Mouse (Mus musculus) bone marrow macrophage, adult 2 months (primary cell): ENCODE measurements around the gene Map7.

ENCODE experiments used
- CTCF ChIP-seq: IDR thresholded peaks from 2 replicates; pipeline ENCODE4 v1.5.1; 2012; ENCODE audit warnings: low read depth, mild to moderate bottlenecking, low read length, moderate library complexity
- POLR2A ChIP-seq: IDR thresholded peaks from 2 replicates; pipeline ENCODE4 v1.6.1; 2012; ENCODE audit warnings: mild to moderate bottlenecking, low read depth, low read length, borderline replicate concordance

GRCm38 (mm10) chr10:20257054-20257643 is 108.9 kb downstream of the Map7 start:
- no peak for TF ChIP-seq CTCF
- TF ChIP-seq POLR2A = no peak
